Mouse (Mus musculus): ENCODE measurements around the gene Slc6a5.

Slc6a5 gene

GRCm38 (mm10) chr7:49981511-49982227 lies 71.7 kb downstream of the Slc6a5 start:
- no peak for DNase-seq (ENCODE audit: low read depth)

GRCm38 (mm10) chr7:49984698-49985097 lies 74.8 kb downstream of the Slc6a5 start:
- no peak for DNase-seq (ENCODE audit: low read depth)

GRCm38 (mm10) chr7:49985947-49986346 lies 76.0 kb downstream of the Slc6a5 start:
- no peak for DNase-seq (ENCODE audit: low read depth)

- DNase-seq (ENCODE audit: low read depth): no peak
Observed at GRCm38 (mm10) chr7:49999321-49999720, 89.4 kb downstream of the Slc6a5 start.

- DNase-seq (ENCODE audit: low read depth): peak; percentile 8
Observed at GRCm38 (mm10) chr7:50005268-50005667, 95.3 kb downstream of the Slc6a5 start.
